Mouse (Mus musculus) CD8-positive naive resting alpha-beta T cell, adult 2 months (primary cell): ENCODE results near the gene Tmem97.
A peak's percentile ranks its signal among the peaks of the same experiment; 100 is the strongest.
"Not testable (repeated sequence)": the region's sequence is repeated elsewhere in the genome, so short reads cannot be mapped to it uniquely, and the experiment has no call there.

ENCODE experiments used
- DNase-seq, 2 experiments: peaks; one replicate each; pipeline ENCODE4 v3.0.0; 2022; ENCODE audit warnings: low read depth in 2 of 2, low spot score in 2 of 2

Tmem97 gene

GRCm38 (mm10) chr11:78550168-78551058, at the start of gene Tmem97:
Gene Tmem97 (minus strand): TSS chr11:78550777.
- peak; percentile 87 to 92 for DNase-seq

- peak; percentile 68 to 79 for DNase-seq
These were observed 49.5 kb upstream of the Tmem97 start for GRCm38 (mm10) chr11:78600051-78600450.

- DNase-seq, result no peak
These were observed 48.3 kb upstream of the Tmem97 start for GRCm38 (mm10) chr11:78598763-78599415.

- no peak for DNase-seq
These were observed 46.2 kb upstream of the Tmem97 start for GRCm38 (mm10) chr11:78596750-78597149.

GRCm38 (mm10) chr11:78595773-78596172, 45.2 kb upstream of the Tmem97 start:
- no peak for DNase-seq

- DNase-seq, result no peak
These were observed 43.8 kb upstream of the Tmem97 start for GRCm38 (mm10) chr11:78594271-78594964.

GRCm38 (mm10) chr11:78587677-78588076, 37.1 kb upstream of the Tmem97 start:
- DNase-seq, result not testable (repeated sequence)

GRCm38 (mm10) chr11:78586099-78586498, 35.5 kb upstream of the Tmem97 start:
- peak in 1 of 2 experiments; percentile 16 for DNase-seq

GRCm38 (mm10) chr11:78582848-78583247, 32.3 kb upstream of the Tmem97 start:
- no peak for DNase-seq

GRCm38 (mm10) chr11:78574975-78575374, 24.4 kb upstream of the Tmem97 start:
- no peak for DNase-seq

- no peak for DNase-seq
These were observed 24.0 kb upstream of the Tmem97 start for GRCm38 (mm10) chr11:78574536-78574935.

GRCm38 (mm10) chr11:78574031-78574430, 23.5 kb upstream of the Tmem97 start:
- not testable (repeated sequence) for DNase-seq

GRCm38 (mm10) chr11:78571854-78572253, 21.3 kb upstream of the Tmem97 start:
- no peak for DNase-seq

- DNase-seq, result no peak
These were observed 20.9 kb upstream of the Tmem97 start for GRCm38 (mm10) chr11:78571441-78571840.

- DNase-seq, result no peak
These were observed 19.2 kb upstream of the Tmem97 start for GRCm38 (mm10) chr11:78569806-78570205.

- DNase-seq, result no peak
These were observed 18.2 kb upstream of the Tmem97 start for GRCm38 (mm10) chr11:78568827-78569226.

- no peak for DNase-seq
These were observed 17.0 kb upstream of the Tmem97 start for GRCm38 (mm10) chr11:78567614-78568013.

- DNase-seq, result no peak
These were observed 16.2 kb upstream of the Tmem97 start for GRCm38 (mm10) chr11:78566775-78567174.

GRCm38 (mm10) chr11:78560447-78560846, 9.9 kb upstream of the Tmem97 start:
- peak; percentile 52 to 69 for DNase-seq

GRCm38 (mm10) chr11:78557241-78557640, 6.7 kb upstream of the Tmem97 start:
- DNase-seq, result no peak

- DNase-seq, result no peak
These were observed 5.5 kb upstream of the Tmem97 start for GRCm38 (mm10) chr11:78556070-78556469.

GRCm38 (mm10) chr11:78555623-78556022, 5.0 kb upstream of the Tmem97 start:
- no peak for DNase-seq
